Mouse (Mus musculus): ENCODE results near the gene Egflam. TPM values are rescaled to one million over a fixed set of nuclear protein-coding genes. Genes with fewer than 3 reads are reported as not detected.

The Egflam gene
- polyA plus RNA-seq, 1 experiment from 2014 or later = 23.7 TPM

- WGBS = 87% methylated on average over 6 of the region's 6 CpGs
Observed at GRCm38 (mm10) chr15:7217273-7217598, 181.0 kb downstream of the Egflam start.

DNA sequence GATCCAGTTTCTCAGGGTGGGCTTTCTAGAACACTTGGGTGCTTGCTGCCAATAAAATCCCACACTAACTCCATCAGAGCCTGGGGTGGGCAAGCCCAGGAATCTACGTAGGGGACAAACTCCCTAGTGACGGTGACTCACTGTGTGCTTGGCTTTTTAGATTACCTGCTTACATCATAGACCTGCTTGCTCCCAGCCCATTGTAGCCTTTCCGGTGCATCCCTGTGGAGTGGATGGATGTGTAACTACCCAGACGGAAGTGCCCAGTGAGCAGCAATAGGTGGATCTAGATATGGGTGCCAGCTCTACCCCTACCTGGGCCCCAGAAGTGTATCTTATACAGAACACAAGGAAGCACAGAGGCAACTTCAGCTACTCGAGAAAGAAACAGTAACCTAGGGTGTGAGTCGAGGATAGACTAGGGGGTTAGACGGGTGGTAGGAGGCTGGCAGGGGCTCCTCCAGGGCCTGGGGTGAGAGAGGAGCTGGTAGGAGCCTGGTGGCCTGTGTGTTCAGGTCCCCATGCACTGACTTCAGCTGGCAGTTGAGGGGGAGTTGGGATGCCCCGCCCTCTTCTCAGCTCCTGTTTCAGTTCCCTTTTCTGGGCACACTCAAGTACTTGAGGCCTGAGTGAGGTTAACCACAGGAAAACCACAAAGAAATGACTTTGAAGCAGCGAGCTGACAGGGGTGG is 181.5 kb downstream of the Egflam start:
- no peaks in the 10 kb centered on the region for H3K9me3 ChIP-seq (ENCODE audit: control insufficient read depth, low read length)
- peaks cover 4% of the 10 kb centered on the region; the same call in 1 of the 2 replicates for H3K4me1 ChIP-seq (replicated peaks; ENCODE audit: control insufficient read depth, insufficient read depth, low read length)
- 0 out of 2 replicates have a peak, but pooled peaks cover 5% of the 10 kb centered on the region for H3K36me3 ChIP-seq (ENCODE audit: control insufficient read depth, insufficient read depth, low read length)
- DNase-seq (ENCODE audit: low spot score) = no peak
- H3K27me3 ChIP-seq (replicated peaks; ENCODE audit: control insufficient read depth, insufficient read depth, low read length) = no peaks in the 10 kb centered on the region
- H3K27ac ChIP-seq (ENCODE audit: low read depth) = no peak overlapping the region
- ATAC-seq (replicated peaks; ENCODE audit: low FRiP score, low TSS enrichment, low read depth) = no peak
- no peak overlapping the region for H3K4me2 ChIP-seq (ENCODE audit: low read length)
- 88% methylated on average over 9 of the region's 9 CpGs for WGBS
- H3K4me3 ChIP-seq (ENCODE audit: low read depth, low read length) = no peak overlapping the region
- H3K9ac ChIP-seq (ENCODE audit: low read length) = no peak overlapping the region

More at GRCm38 (mm10) chr15:7217273-7217598, 181.0 kb downstream of the Egflam start:
- H3K4me3 ChIP-seq (ENCODE audit: low read depth, low read length) = no peak overlapping the region
- H3K9ac ChIP-seq (ENCODE audit: low read length) = no peak overlapping the region
- no peaks in the 10 kb centered on the region for H3K9me3 ChIP-seq (ENCODE audit: control insufficient read depth, low read length)
- DNase-seq (ENCODE audit: low spot score) (no peak), ATAC-seq (replicated peaks; ENCODE audit: low FRiP score, low TSS enrichment, low read depth) (no peak)
- H3K27me3 ChIP-seq (replicated peaks; ENCODE audit: control insufficient read depth, insufficient read depth, low read length) = no peaks in the 10 kb centered on the region
- H3K4me1 ChIP-seq (replicated peaks; ENCODE audit: control insufficient read depth, insufficient read depth, low read length) = peaks cover 4% of the 10 kb centered on the region; the same call in 1 of the 2 replicates
- no peak overlapping the region for H3K27ac ChIP-seq (ENCODE audit: low read depth)
- no peak overlapping the region for H3K4me2 ChIP-seq (ENCODE audit: low read length)
- 0 out of 2 replicates have a peak, but pooled peaks cover 5% of the 10 kb centered on the region for H3K36me3 ChIP-seq (ENCODE audit: control insufficient read depth, insufficient read depth, low read length)

DNA sequence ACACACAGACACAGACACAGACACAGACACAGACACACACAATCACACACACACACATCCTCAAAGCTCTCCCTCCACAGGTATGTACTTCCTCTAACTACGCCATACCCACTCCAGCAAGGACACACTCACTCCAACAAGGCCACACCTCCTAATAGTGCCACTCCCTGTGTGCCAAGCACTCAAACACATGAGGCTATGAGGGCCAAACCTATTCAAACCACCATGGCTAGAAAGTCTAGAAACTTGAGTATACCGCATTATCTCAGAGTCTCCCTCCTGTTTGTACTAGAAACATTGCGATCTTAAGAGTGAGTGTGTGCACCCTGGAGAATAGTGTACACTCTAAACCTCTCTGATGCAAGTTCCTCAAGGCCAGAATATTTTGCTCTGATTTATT is 182.3 kb downstream of the Egflam start:
- Histone ChIP-seq H3K4me2 (ENCODE audit: low read length) (no peak overlapping the region), H3K9ac (ENCODE audit: low read length) (no peak overlapping the region), H3K4me3 (ENCODE audit: low read depth, low read length) (no peak overlapping the region), H3K36me3 (ENCODE audit: control insufficient read depth, insufficient read depth, low read length) (0 out of 2 replicates have a peak, but pooled peaks cover 5% of the 10 kb centered on the region), H3K4me1 (replicated peaks; ENCODE audit: control insufficient read depth, insufficient read depth, low read length) (peaks cover 4% of the 10 kb centered on the region; the same call in 1 of the 2 replicates), H3K9me3 (ENCODE audit: control insufficient read depth, low read length) (no peaks in the 10 kb centered on the region), H3K27ac (ENCODE audit: low read depth) (no peak overlapping the region), H3K27me3 (replicated peaks; ENCODE audit: control insufficient read depth, insufficient read depth, low read length) (no peaks in the 10 kb centered on the region)
- 93% methylated on average over 3 of the region's 3 CpGs for WGBS
- DNase-seq (ENCODE audit: low spot score) = no peak
- no peak for ATAC-seq (replicated peaks; ENCODE audit: low FRiP score, low TSS enrichment, low read depth)

- Histone ChIP-seq H3K36me3 (ENCODE audit: control insufficient read depth, insufficient read depth, low read length) (0 out of 2 replicates have a peak, but pooled peaks cover 5% of the 10 kb centered on the region), H3K4me2 (ENCODE audit: low read length) (no peak overlapping the region), H3K9ac (ENCODE audit: low read length) (no peak overlapping the region), H3K27me3 (replicated peaks; ENCODE audit: control insufficient read depth, insufficient read depth, low read length) (no peaks in the 10 kb centered on the region), H3K4me3 (ENCODE audit: low read depth, low read length) (no peak overlapping the region), H3K4me1 (replicated peaks; ENCODE audit: control insufficient read depth, insufficient read depth, low read length) (peaks cover 4% of the 10 kb centered on the region; the same call in 1 of the 2 replicates), H3K27ac (ENCODE audit: low read depth) (no peak overlapping the region), H3K9me3 (ENCODE audit: control insufficient read depth, low read length) (no peaks in the 10 kb centered on the region)
- 28% methylated on average over 1 of the region's 1 CpGs for WGBS
- DNase-seq (ENCODE audit: low spot score) (no peak), ATAC-seq (replicated peaks; ENCODE audit: low FRiP score, low TSS enrichment, low read depth) (no peak)
Observed at GRCm38 (mm10) chr15:7213683-7214082, 184.5 kb downstream of the Egflam start.

DNA sequence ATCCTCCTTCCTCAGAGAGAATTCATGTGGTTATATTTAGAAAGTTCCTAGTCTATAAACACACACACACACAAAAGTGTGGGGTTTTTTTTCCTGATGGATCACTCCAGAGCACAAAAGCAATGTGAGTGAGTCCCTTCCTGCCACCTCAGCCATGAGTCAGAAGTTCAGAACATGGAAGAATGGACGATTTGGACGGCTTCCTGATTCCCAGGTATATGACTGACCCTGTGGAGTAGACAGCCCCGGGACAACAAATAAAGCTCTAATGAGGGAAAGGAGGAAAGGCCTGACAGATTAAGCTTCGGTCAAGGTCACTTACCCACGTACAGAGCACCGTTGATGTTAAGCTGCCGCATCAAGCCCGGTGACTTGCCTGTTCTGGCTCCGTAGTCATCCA is 190.0 kb downstream of the Egflam start:
- ATAC-seq (replicated peaks; ENCODE audit: low FRiP score, low TSS enrichment, low read depth) = no peak
- Histone ChIP-seq H3K27ac (ENCODE audit: low read depth) (no peak overlapping the region), H3K4me2 (ENCODE audit: low read length) (no peak overlapping the region), H3K27me3 (replicated peaks; ENCODE audit: control insufficient read depth, insufficient read depth, low read length) (no peaks in the 10 kb centered on the region), H3K4me1 (replicated peaks; ENCODE audit: control insufficient read depth, insufficient read depth, low read length) (peaks cover 8% of the 10 kb centered on the region; the same call in 1 of the 2 replicates), H3K9ac (ENCODE audit: low read length) (no peak overlapping the region), H3K9me3 (ENCODE audit: control insufficient read depth, low read length) (no peaks in the 10 kb centered on the region), H3K4me3 (ENCODE audit: low read depth, low read length) (no peak overlapping the region), H3K36me3 (ENCODE audit: control insufficient read depth, insufficient read depth, low read length) (no peaks in the 10 kb centered on the region)
- 83% methylated on average over 9 of the region's 9 CpGs for WGBS
- no peak for DNase-seq (ENCODE audit: low spot score)

GRCm38 (mm10) chr15:7207292-7207691 is 190.9 kb downstream of the Egflam start:
- no peak for ATAC-seq (replicated peaks; ENCODE audit: low FRiP score, low TSS enrichment, low read depth)

DNA sequence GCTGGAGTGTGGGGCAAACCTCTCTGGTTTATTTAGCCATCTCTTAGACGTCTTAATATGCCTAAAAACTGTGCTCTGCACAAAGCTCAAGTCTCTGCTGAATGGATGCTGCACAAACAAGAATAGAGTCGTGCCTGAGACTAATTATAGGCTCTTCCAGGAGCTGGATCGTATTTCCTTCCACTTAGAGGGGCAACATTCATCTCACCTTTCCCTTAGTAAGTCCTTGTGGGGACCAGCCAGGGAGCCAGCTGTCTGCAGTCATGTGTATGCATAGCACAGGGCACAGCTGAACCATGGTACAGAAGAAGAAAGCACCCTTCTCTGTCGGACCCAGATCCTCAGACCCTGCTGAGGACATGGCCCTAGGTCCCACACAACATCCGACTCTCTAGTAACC is 192.1 kb downstream of the Egflam start:
- WGBS = 48% methylated on average over 5 of the region's 5 CpGs
- Histone ChIP-seq H3K27me3 (replicated peaks; ENCODE audit: control insufficient read depth, insufficient read depth, low read length) (no peaks in the 10 kb centered on the region), H3K9ac (ENCODE audit: low read length) (no peak overlapping the region), H3K9me3 (ENCODE audit: control insufficient read depth, low read length) (no peaks in the 10 kb centered on the region), H3K36me3 (ENCODE audit: control insufficient read depth, insufficient read depth, low read length) (no peaks in the 10 kb centered on the region), H3K27ac (ENCODE audit: low read depth) (no peak overlapping the region), H3K4me1 (replicated peaks; ENCODE audit: control insufficient read depth, insufficient read depth, low read length) (peaks cover 25% of the 10 kb centered on the region; the same call in 1 of the 2 replicates), H3K4me2 (ENCODE audit: low read length) (no peak overlapping the region), H3K4me3 (ENCODE audit: low read depth, low read length) (no peak overlapping the region)
- ATAC-seq (replicated peaks; ENCODE audit: low FRiP score, low TSS enrichment, low read depth) = no peak
- no peak for DNase-seq (ENCODE audit: low spot score)

More at GRCm38 (mm10) chr15:7207292-7207691, 190.9 kb downstream of the Egflam start:
- Histone ChIP-seq H3K4me2 (ENCODE audit: low read length) (no peak overlapping the region), H3K27ac (ENCODE audit: low read depth) (no peak overlapping the region), H3K9ac (ENCODE audit: low read length) (no peak overlapping the region), H3K9me3 (ENCODE audit: control insufficient read depth, low read length) (no peaks in the 10 kb centered on the region), H3K4me1 (replicated peaks; ENCODE audit: control insufficient read depth, insufficient read depth, low read length) (peaks cover 13% of the 10 kb centered on the region; the same call in 1 of the 2 replicates), H3K4me3 (ENCODE audit: low read depth, low read length) (no peak overlapping the region), H3K27me3 (replicated peaks; ENCODE audit: control insufficient read depth, insufficient read depth, low read length) (no peaks in the 10 kb centered on the region), H3K36me3 (ENCODE audit: control insufficient read depth, insufficient read depth, low read length) (no peaks in the 10 kb centered on the region)
- WGBS = 81% methylated on average over 7 of the region's 7 CpGs
- no peak for DNase-seq (ENCODE audit: low spot score)

GRCm38 (mm10) chr15:7204917-7205316 is 193.3 kb downstream of the Egflam start:
- Histone ChIP-seq H3K4me3 (ENCODE audit: low read depth, low read length) (no peak overlapping the region), H3K4me1 (replicated peaks; ENCODE audit: control insufficient read depth, insufficient read depth, low read length) (peaks cover 27% of the 10 kb centered on the region; the same call in 1 of the 2 replicates), H3K4me2 (ENCODE audit: low read length) (no peak overlapping the region), H3K27ac (ENCODE audit: low read depth) (no peak overlapping the region), H3K9me3 (ENCODE audit: control insufficient read depth, low read length) (no peaks in the 10 kb centered on the region), H3K27me3 (replicated peaks; ENCODE audit: control insufficient read depth, insufficient read depth, low read length) (no peaks in the 10 kb centered on the region), H3K36me3 (ENCODE audit: control insufficient read depth, insufficient read depth, low read length) (no peaks in the 10 kb centered on the region), H3K9ac (ENCODE audit: low read length) (no peak overlapping the region)
- no peak for ATAC-seq (replicated peaks; ENCODE audit: low FRiP score, low TSS enrichment, low read depth)
- DNase-seq (ENCODE audit: low spot score) = no peak
- WGBS = 88% methylated on average over 13 of the region's 13 CpGs
